Mouse (Mus musculus): ENCODE measurements around the gene Arhgap6.

GRCm38 (mm10) chrX:168977776-168978175, 182.9 kb downstream of the Arhgap6 start:
- no peak for TF ChIP-seq EP300 (IDR thresholded peaks at IDR 0.05; ENCODE audit: low read depth)
- no peak for TF ChIP-seq CTCF (IDR thresholded peaks at IDR 0.05; ENCODE audit: low read depth)

All from liver, embryonic 14.5 days (tissue).